Mouse (Mus musculus) C2C12 (cell line): ENCODE results near the gene Ubr7.

Experiments used
- CTCF ChIP-seq: IDR thresholded peaks from one replicate; pipeline ENCODE4 v1.5.1; 2011; ENCODE audit not compliant: control insufficient read depth, insufficient read depth, insufficient read length
- MYOD1 ChIP-seq: IDR thresholded peaks from one replicate; pipeline ENCODE4 v1.6.1; 2011; ENCODE audit warnings: low read depth; ENCODE audit not compliant: control insufficient read depth, insufficient read length
- USF1 ChIP-seq: IDR thresholded peaks from one replicate; pipeline ENCODE4 v1.6.1; 2011; ENCODE audit warnings: low read depth, mild to moderate bottlenecking, control low read depth, moderate library complexity

GRCm38 (mm10) chr12:102714116-102714515 is 43.7 kb upstream of the Ubr7 start:
- no peak for TF ChIP-seq MYOD1
- TF ChIP-seq CTCF = no peak
- TF ChIP-seq USF1 = no peak
